Mouse (Mus musculus) limb, embryonic 15.5 days (tissue): ENCODE data around the gene Tmed1. TPM values are rescaled to one million over a fixed set of nuclear protein-coding genes. Genes with fewer than 3 reads are reported as not detected.

Experiments used
- ATAC-seq: fragments of 200-750 bp; cut with Nextera tagmentation; 2 replicates; pipeline ENCODE4 v1.8.0; 2017; ENCODE audit warnings: low read depth, moderate TSS enrichment; ENCODE audit not compliant: insufficient number of reproducible peaks, low FRiP score, low TSS enrichment
- H3K27ac ChIP-seq: fragments of 300-500 bp; sonication (generic); 2 replicates; pipeline ENCODE4 v1.5.1; 2015; ENCODE audit warnings: moderate library complexity, mild to moderate bottlenecking, inconsistent platforms
- H3K27me3 ChIP-seq: fragments of 300-500 bp; sonication (generic); 2 replicates; pipeline ENCODE4 v1.6.1; 2015; ENCODE audit warnings: inconsistent platforms
- H3K36me3 ChIP-seq: fragments of 300-500 bp; sonication (generic); 2 replicates; pipeline ENCODE4 v1.6.1; 2015; ENCODE audit warnings: inconsistent platforms
- H3K4me1 ChIP-seq: fragments of 300-500 bp; sonication (generic); 2 replicates; pipeline ENCODE4 v1.6.1; 2015; ENCODE audit warnings: inconsistent platforms
- H3K4me2 ChIP-seq: fragments of 300-500 bp; sonication (generic); 2 replicates; pipeline ENCODE4 v1.6.1; 2015; ENCODE audit warnings: mild to moderate bottlenecking, inconsistent platforms
- H3K4me3 ChIP-seq: fragments of 300-500 bp; sonication (generic); 2 replicates; pipeline ENCODE4 v1.5.1; 2015; ENCODE audit warnings: mild to moderate bottlenecking, inconsistent platforms
- H3K9ac ChIP-seq: fragments of 300-500 bp; sonication (generic); 2 replicates; pipeline ENCODE4 v1.6.1; 2015; ENCODE audit warnings: inconsistent platforms
- H3K9me3 ChIP-seq: fragments of 300-500 bp; sonication (generic); 2 replicates; pipeline ENCODE4 v1.6.1; 2016; ENCODE audit warnings: inconsistent platforms
- WGBS: fragments of 180-500 bp; shearing (Covaris S2); methylation state at CpG from one replicate; pipeline ENCODE4 v1.1.7; 2015; 5-methylcytosine and 5-hydroxymethylcytosine counted together
- polyA plus RNA-seq: library from polyadenylated mRNA; unstranded; fragments of >200 nt; fragmentation: Nextera tagmentation; extraction: Ambion mirVana; gene quantifications from 2 replicates; pipeline ENCODE4 v1.2.1, GENCODE M21; 2015

Gene Tmed1
- polyA plus RNA-seq = 123 and 132 TPM in 2 replicates

DNA sequence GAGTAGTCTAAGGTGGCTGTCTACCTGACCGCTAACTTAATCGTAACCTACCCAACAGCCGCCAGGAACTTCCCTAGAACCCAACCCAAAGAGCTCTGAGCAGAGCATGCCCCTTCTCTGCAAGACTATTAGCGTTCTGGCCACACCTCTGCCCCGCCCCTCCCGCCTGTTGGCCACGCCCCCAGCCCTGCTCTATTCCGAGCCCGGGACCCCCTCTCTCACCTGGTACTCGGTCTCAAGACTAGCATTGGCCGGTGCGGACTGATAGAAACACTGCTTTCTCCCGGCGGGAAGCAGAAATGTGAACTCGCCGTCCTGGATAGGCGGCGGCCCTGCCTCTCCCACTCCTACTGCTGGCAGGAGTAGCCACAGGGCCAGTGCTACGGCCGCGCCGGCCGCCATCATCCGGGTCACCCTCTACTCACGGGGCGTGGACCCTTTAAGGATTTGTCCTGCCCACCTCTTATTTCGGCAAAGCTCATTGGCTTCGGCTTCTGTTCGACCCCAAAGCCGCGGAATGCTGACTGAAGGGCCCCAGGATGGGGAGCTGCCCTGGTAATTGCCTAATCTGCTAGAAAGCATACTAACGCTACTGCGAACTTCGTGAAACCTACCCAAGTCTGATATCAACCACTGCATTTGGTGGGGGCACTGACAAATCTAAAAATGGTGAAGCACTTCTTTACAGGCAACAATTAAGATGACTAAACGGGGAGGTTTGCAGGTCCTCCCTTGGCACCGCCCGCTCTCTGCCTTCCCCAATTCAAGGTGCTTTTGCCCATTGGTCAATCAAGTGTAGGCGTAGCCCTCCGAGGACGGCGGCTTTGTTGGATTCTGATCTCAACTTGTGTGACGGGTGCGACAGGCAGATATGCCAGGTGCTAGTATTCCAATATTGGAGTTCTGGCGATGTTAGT lies at the start of gene Tmed1:
Tmed1 (minus strand) TSS at position 481 of the 917 bp plus-strand sequence.
- H3K9me3 ChIP-seq = no peaks in the 10 kb centered on the region
- peaks cover 40% of the 10 kb centered on the region for H3K36me3 ChIP-seq
- ATAC-seq = peak; percentile 96
- no peaks in the 10 kb centered on the region for H3K27me3 ChIP-seq
- peaks cover 21% of the 10 kb centered on the region for H3K4me1 ChIP-seq
- under 1% methylated on average over 44 of the region's 44 CpGs for WGBS
- H3K27ac ChIP-seq = peak within 1 kb of the TSS; percentile 96
- H3K9ac ChIP-seq = peak within 1 kb of the TSS; percentile 72
- H3K4me3 ChIP-seq = peak within 1 kb of the TSS; percentile 82
- H3K4me2 ChIP-seq = peak within 1 kb of the TSS; percentile 75

DNA sequence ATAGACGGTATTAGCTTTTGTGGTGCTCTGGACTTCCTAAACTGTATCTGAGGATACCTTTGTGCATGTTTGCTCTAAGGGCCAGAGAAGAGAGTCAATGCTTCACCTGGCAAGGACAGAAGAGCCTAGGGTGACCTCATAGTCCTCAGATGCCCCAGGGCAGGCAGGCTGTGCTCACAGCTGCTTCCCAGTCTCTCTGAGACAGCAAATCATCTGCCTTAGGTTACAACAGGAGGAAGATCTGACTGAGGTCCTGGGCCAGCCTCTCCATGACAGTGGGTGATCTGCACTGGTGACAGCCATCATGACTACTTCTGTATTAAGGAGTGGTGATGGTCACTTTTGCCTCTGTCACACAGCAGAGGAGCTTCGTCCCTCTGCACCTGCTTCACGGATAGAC lies 49.1 kb upstream of the Tmed1 start:
- H3K4me2 ChIP-seq = no peak overlapping the region
- WGBS = 92% methylated on average over 3 of the region's 3 CpGs

DNA sequence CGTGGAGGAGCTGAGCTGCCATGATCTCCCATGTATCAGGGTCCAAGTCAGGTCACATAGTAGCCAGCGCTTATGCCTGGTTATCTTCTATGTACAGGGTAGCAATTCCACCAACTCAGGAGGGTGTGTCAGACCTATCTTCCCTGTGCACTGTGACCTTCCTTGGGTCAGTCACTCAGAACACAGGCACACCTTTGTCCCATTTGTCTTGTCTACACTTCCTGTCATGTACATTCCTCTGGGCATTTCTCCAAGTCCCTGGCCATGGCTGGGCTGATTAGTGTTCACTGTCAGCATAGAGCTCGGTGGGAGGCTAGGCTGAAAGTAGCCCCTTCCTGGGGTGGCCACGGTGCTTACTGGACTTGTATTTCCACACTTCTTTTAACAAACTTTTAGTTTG lies 48.3 kb upstream of the Tmed1 start:
- H3K9ac ChIP-seq = no peak overlapping the region
- no peaks in the 10 kb centered on the region for H3K4me1 ChIP-seq
- no peaks in the 10 kb centered on the region for H3K9me3 ChIP-seq
- 86% methylated on average over 4 of the region's 4 CpGs for WGBS
- ATAC-seq = no peak
- no peak overlapping the region for H3K27ac ChIP-seq
- no peaks in the 10 kb centered on the region for H3K27me3 ChIP-seq
- no peak overlapping the region for H3K4me3 ChIP-seq
- H3K36me3 ChIP-seq = peaks cover 37% of the 10 kb centered on the region
- no peak overlapping the region for H3K4me2 ChIP-seq

More for the DNA sequence above, 49.1 kb upstream of the Tmed1 start:
- H3K9ac ChIP-seq = no peak overlapping the region
- H3K4me1 ChIP-seq = no peaks in the 10 kb centered on the region
- no peak overlapping the region for H3K27ac ChIP-seq
- ATAC-seq = no peak
- H3K4me3 ChIP-seq = no peak overlapping the region
- peaks cover 35% of the 10 kb centered on the region for H3K36me3 ChIP-seq
- H3K9me3 ChIP-seq = no peaks in the 10 kb centered on the region
- no peaks in the 10 kb centered on the region for H3K27me3 ChIP-seq

DNA sequence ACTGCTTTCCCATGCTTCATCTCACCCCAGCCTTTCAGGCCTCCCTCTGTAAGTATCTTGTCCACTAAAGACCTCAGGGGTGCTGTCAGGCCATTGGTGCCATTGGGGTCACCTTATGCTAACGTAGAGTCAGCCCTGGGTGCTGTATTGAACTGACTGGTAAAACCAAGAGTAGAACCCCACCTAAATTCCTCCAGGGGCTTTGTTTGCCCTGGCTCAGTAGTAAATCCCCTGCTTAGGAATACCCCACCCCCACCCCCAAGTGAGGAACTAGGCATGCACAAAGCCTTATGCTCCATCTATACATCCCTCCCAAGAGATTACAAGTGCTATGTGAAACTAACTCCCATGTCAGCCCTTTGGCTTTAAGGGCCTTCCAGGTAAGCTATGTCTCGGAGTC lies 47.5 kb upstream of the Tmed1 start:
- H3K4me3 ChIP-seq = no peak overlapping the region

DNA sequence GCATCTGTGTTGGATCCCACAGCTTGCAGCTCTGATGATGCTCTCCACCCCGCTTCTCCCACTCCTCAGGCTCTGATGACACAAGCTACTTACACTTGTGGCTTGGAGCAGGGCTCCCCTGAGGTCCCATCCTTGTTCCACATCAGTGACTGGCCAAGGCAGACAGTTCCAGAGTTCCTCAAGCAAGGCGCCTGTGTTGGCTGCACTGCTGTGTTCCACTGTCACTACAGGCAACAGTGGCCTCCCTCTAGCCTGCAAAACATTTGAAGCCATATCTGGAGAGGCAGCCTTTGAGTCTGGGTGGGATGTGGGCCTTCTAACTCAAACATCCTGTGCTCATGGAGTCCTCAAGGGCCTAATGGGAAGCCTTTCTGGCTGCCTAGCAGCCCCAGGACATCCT lies 46.9 kb upstream of the Tmed1 start:
- H3K4me3 ChIP-seq = no peak overlapping the region
- no peaks in the 10 kb centered on the region for H3K4me1 ChIP-seq
- H3K4me2 ChIP-seq = no peak overlapping the region
- H3K27ac ChIP-seq = no peak overlapping the region
- no peak overlapping the region for H3K9ac ChIP-seq
- no peaks in the 10 kb centered on the region for H3K9me3 ChIP-seq
- no peak for ATAC-seq
- no peaks in the 10 kb centered on the region for H3K27me3 ChIP-seq
- H3K36me3 ChIP-seq = peaks cover 40% of the 10 kb centered on the region
- 90% methylated on average over 2 of the region's 2 CpGs for WGBS

More for the DNA sequence above, 47.5 kb upstream of the Tmed1 start:
- Histone ChIP-seq H3K9ac (no peak overlapping the region), H3K27me3 (no peaks in the 10 kb centered on the region), H3K9me3 (no peaks in the 10 kb centered on the region), H3K4me2 (no peak overlapping the region), H3K27ac (no peak overlapping the region), H3K4me1 (no peaks in the 10 kb centered on the region), H3K36me3 (peaks cover 37% of the 10 kb centered on the region)
- ATAC-seq = no peak
- WGBS = 94% methylated on average over 2 of the region's 2 CpGs

DNA sequence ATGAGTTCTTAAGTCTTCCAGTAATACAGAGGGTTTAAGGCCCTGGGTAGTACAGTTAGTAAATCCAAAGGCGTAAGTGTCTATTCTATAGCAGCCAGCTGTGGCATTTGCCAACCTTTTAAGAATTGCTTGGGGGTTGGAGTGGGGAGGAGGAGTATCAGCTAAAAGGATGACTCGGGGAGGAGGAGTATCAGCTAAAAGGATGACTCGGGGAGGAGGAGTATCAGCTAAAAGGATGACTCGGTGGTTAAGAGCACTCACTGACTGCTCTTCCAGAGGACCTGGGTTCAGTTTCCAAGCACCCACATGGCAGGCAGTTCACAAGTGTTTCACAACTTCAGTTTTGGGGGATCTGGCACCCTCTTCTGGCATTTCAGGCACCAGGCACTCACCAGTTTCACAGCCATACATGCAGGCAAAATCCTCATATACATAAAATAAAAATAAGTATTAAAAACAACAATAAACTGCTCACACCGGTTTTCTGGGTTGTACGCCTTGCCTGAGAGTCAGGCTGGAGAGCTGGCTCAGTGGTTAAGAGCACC lies 45.2 kb upstream of the Tmed1 start:
- H3K36me3 ChIP-seq = peaks cover 41% of the 10 kb centered on the region
- H3K27ac ChIP-seq = no peak overlapping the region
- no peak overlapping the region for H3K9ac ChIP-seq
- WGBS = 83% methylated on average over 6 of the region's 6 CpGs
- ATAC-seq = no peak
- H3K4me1 ChIP-seq = 0 out of 2 replicates have a peak, but pooled peaks cover 3% of the 10 kb centered on the region
- H3K9me3 ChIP-seq = no peaks in the 10 kb centered on the region
- no peak overlapping the region for H3K4me3 ChIP-seq
- H3K4me2 ChIP-seq = no peak overlapping the region
- H3K27me3 ChIP-seq = no peaks in the 10 kb centered on the region

DNA sequence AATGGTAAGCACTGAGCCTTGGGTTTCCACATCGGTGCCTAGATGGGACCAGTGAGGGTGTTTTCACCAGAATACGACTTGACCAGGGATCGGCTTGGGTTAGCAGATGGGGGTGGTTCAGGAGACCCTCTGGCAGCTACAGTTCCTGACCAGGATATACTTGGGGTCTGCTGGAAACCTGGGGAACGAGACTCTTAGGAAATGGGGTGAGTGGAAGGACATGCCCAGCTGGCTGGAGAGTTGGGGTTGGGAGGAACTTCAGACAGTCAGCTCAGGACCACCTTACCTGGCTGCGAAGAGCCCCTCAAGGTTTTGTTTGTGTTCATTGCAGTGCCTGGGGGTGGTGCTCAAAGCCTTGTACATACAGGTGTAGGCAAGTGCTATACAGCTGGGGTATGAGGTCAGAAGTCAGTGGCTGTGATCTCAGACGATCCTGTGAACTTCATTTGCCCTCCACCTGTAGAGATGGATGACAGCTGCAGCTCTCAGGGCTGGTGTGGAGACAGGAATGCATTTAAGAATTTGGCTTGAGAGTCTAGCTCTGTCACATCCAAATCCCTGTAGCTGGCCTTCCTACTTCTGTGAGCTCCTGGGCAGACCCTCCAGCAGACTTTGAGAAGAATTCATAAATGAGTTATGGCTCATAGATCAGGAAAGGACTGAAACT lies 43.7 kb upstream of the Tmed1 start:
- peaks cover 45% of the 10 kb centered on the region for H3K36me3 ChIP-seq

DNA sequence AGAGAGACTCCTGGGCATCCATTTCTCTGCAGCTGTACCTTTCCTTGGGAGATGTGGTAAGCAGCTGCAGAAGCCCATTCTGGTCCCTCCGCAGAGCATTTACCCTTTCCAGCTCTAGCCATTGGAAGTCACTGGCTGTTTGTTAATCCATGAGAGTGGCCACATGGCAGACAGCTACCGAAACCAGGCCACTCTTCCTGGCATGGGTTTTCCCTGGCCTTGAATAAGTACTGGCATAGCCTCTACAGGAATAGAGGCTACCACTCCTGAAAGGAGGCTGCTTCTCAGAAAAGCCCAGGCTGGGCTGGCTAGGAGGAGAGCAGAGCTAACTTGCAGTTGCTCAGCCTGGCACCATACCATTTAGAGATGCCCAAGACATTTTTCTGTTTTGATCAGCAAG lies 41.0 kb upstream of the Tmed1 start:
- no peak overlapping the region for H3K4me3 ChIP-seq
- no peaks in the 10 kb centered on the region for H3K9me3 ChIP-seq
- H3K27ac ChIP-seq = no peak overlapping the region
- peaks cover 32% of the 10 kb centered on the region for H3K36me3 ChIP-seq
- peaks cover 20% of the 10 kb centered on the region for H3K4me1 ChIP-seq
- no peaks in the 10 kb centered on the region for H3K27me3 ChIP-seq
- no peak overlapping the region for H3K9ac ChIP-seq
- WGBS = 95% methylated on average over 2 of the region's 2 CpGs
- ATAC-seq = no peak
- no peak overlapping the region for H3K4me2 ChIP-seq

More for the DNA sequence above, 43.7 kb upstream of the Tmed1 start:
- no peak overlapping the region for H3K4me3 ChIP-seq
- peaks cover 11% of the 10 kb centered on the region for H3K4me1 ChIP-seq
- H3K27ac ChIP-seq = no peak overlapping the region
- H3K9ac ChIP-seq = no peak overlapping the region
- no peaks in the 10 kb centered on the region for H3K27me3 ChIP-seq
- no peak for ATAC-seq
- H3K9me3 ChIP-seq = no peaks in the 10 kb centered on the region
- no peak overlapping the region for H3K4me2 ChIP-seq
- 82% methylated on average over 6 of the region's 6 CpGs for WGBS

DNA sequence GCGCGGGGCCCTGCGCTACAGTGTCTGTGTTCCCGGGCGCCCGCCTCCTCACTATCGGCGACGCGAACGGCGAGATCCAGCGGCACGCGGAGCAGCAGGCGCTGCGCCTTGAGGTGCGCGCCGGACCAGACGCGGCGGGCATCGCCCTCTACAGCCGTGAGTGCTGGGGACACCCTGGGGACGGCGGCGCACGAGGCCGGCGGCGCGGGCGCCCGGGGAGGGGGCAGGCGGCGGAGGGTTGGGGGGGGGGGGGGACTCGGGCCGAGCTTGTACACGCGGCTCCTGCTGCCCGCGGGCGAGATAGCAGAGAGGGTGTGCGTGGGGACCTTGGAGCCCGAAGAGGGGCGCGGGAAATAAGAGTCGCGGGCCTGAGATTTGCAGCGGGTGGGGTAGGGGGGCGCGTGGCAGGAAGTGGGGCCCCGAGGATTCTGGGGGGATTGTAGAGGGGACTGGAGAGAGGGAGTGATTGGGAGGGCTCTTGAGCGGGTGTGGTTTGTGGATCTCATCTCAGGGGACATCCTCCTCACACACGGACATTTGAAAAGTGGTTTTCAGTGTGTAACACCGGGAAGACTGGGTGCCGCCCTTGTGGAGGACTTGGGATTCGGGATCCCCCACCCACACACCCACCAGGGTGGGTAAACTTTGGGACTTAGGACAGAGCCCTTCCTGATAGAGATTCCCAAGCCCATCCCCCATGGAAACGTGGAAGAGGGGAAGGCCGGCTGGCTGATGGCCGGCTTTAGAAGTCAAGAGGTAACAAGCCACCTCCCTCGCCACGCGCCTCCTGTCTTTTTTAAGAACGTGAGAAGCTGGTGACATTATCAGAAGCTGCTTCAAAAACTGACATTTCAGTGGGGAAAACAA lies 37.3 kb upstream of the Tmed1 start:
- Histone ChIP-seq H3K36me3 (peaks cover 22% of the 10 kb centered on the region), H3K27me3 (no peaks in the 10 kb centered on the region), H3K9me3 (no peaks in the 10 kb centered on the region), H3K4me1 (peaks cover 33% of the 10 kb centered on the region), H3K9ac (peak overlapping the region; percentile 99), H3K27ac (peak overlapping the region; percentile 99), H3K4me3 (peak overlapping the region; percentile 87), H3K4me2 (peak overlapping the region; percentile 64)
- under 1% methylated on average over 61 of the region's 66 CpGs for WGBS
- no peak for ATAC-seq

DNA sequence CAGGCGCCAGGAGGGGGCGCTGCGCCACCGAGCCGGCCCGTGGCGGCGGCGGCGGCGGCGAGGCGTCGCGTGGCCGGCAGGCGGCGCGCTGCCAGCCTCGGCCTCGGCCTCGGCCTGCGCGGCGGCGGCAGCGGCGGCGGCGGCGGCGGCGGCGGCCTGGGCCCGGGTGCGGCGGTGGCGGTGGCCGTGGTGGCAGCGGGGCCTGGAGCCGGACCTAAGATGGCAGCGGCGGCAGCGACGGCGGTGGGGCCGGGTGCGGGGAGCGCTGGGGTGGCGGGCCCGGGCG lies 36.7 kb upstream of the Tmed1 start, which contains the start of gene Carm1:
Carm1 (plus strand) TSS at position 106 of the 286 bp plus-strand sequence.
- Histone ChIP-seq H3K9ac (peak within 1 kb of the TSS; percentile 99), H3K27me3 (no peaks in the 10 kb centered on the region), H3K4me2 (peak within 1 kb of the TSS; percentile 66), H3K27ac (peak within 1 kb of the TSS; percentile 99), H3K4me1 (peaks cover 33% of the 10 kb centered on the region), H3K4me3 (peak within 1 kb of the TSS; percentile 87), H3K9me3 (no peaks in the 10 kb centered on the region), H3K36me3 (peaks cover 20% of the 10 kb centered on the region)
- 0% methylated on average over 42 of the region's 52 CpGs for WGBS
- ATAC-seq = no peak
